Mouse (Mus musculus): Measurements from ENCODE around the gene Gm21976. TPM values are rescaled to one million over a fixed set of nuclear protein-coding genes. Genes with fewer than 3 reads are reported as not detected.

The Gm21976 gene
- polyA plus RNA-seq, 1 experiment from 2014 or later, result not detected

DNA sequence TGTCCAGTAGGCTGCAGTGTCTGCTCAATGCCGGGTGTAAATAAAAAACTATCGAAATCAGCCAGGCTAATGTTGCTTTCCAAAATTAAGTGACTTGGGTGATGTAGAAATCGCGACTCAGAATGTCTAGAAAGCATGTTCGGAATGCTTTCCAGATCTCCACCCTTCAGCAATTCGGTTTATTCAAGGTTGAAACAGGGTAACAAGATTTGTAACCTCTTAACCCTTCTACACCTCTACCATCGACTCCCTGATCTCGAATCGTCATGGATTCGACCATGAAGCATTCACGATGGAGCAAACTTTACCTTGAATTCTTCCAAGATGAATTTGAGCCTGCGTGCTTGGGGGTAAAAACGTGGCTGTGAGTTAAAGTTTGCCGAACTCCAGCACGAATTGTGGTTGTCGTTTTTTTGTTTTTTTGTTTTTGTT, 37.6 kb downstream of the Gm21976 start:
- H3K9me3 ChIP-seq (ENCODE audit: control insufficient read depth, low read length), result no peaks in the 10 kb centered on the region
- H3K27ac ChIP-seq (ENCODE audit: low read depth, low read length), result peak overlapping the region; percentile 84
- peak; percentile 15; the same call in 1 of the 2 replicates for ATAC-seq (replicated peaks; ENCODE audit: low FRiP score)
- DNase-seq (ENCODE audit: low spot score), result no peak
- peaks cover 6% of the 10 kb centered on the region; the same call in 1 of the 2 replicates for H3K36me3 ChIP-seq (ENCODE audit: control insufficient read depth, insufficient read depth, low read length)
- WGBS, result 3% methylated on average over 16 of the region's 16 CpGs
- peak overlapping the region; percentile 73 for H3K4me2 ChIP-seq (ENCODE audit: low read depth, low read length, severe bottlenecking)
- no peaks in the 10 kb centered on the region for H3K27me3 ChIP-seq (ENCODE audit: control insufficient read depth, insufficient read depth, low read length)
- peak overlapping the region; percentile 99 for H3K4me3 ChIP-seq (ENCODE audit: low read depth, low read length)
- peak overlapping the region; percentile 83 for H3K9ac ChIP-seq (ENCODE audit: low read length)
- H3K4me1 ChIP-seq (replicated peaks; ENCODE audit: control insufficient read depth, insufficient read depth, low read length), result peaks cover 10% of the 10 kb centered on the region; the same call in 1 of the 2 replicates

DNA sequence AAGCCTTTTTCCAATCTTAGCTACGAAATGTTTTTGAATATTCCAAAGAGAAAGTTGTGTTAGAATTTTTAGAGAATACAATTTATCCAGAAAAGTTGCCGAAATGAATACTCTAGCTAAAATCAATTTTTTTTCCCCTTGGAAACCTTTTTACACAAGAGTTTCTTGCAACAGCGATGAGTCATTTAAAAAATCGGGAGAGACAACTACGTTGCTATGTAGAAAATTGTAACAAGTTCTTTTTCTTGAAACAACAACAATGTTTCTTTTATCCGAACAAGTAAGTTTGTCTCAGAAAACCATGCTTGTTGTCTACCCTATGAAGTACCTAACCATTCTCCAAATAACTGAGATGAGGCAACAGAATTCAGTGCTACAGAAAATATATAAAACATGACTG, 38.2 kb downstream of the Gm21976 start:
- Histone ChIP-seq H3K27me3 (ENCODE audit: control insufficient read depth, insufficient read depth, low read length) (no peaks in the 10 kb centered on the region), H3K4me2 (ENCODE audit: low read depth, low read length, severe bottlenecking) (no peak overlapping the region; the same call in 1 of the 2 replicates), H3K4me1 (replicated peaks; ENCODE audit: control insufficient read depth, insufficient read depth, low read length) (peaks cover 10% of the 10 kb centered on the region; the same call in 1 of the 2 replicates), H3K9me3 (ENCODE audit: control insufficient read depth, low read length) (no peaks in the 10 kb centered on the region), H3K36me3 (ENCODE audit: control insufficient read depth, insufficient read depth, low read length) (peaks cover 4% of the 10 kb centered on the region; the same call in 1 of the 2 replicates), H3K27ac (ENCODE audit: low read depth, low read length) (no peak overlapping the region), H3K9ac (ENCODE audit: low read length) (no peak overlapping the region), H3K4me3 (ENCODE audit: low read depth, low read length) (no peak overlapping the region)
- DNase-seq (ENCODE audit: low spot score), result no peak
- 91% methylated on average over 6 of the region's 6 CpGs for WGBS
- no peak for ATAC-seq (replicated peaks; ENCODE audit: low FRiP score)

DNA sequence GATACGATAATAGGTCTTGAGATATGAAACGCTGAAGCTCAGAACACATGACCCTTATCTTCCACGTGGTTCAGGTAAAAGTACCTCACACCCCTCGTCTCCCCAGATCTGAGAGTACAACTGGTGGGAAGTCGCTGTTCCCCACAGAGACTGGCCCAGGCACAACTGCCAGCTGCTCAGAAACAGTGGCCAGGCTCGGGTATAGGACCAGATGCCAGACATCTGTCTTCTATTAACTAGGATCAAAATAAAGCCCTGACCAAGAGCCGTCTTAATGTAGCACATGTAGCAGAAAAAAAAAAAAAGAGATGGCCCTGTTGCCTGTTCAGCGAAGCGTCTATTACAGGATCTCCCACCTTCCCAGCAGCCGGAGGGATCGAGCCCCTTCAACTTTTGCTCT, 45.3 kb downstream of the Gm21976 start:
- no peaks in the 10 kb centered on the region for H3K9me3 ChIP-seq (ENCODE audit: control insufficient read depth, low read length)
- no peak for ATAC-seq (replicated peaks; ENCODE audit: low FRiP score)
- DNase-seq (ENCODE audit: low spot score), result no peak
- WGBS, result 78% methylated on average over 11 of the region's 11 CpGs
- no peaks in the 10 kb centered on the region for H3K27me3 ChIP-seq (ENCODE audit: control insufficient read depth, insufficient read depth, low read length)
- H3K9ac ChIP-seq (ENCODE audit: low read length), result no peak overlapping the region
- no peaks in the 10 kb centered on the region for H3K36me3 ChIP-seq (ENCODE audit: control insufficient read depth, insufficient read depth, low read length)
- H3K4me2 ChIP-seq (ENCODE audit: low read depth, low read length, severe bottlenecking), result no peak overlapping the region
- H3K27ac ChIP-seq (ENCODE audit: low read depth, low read length), result no peak overlapping the region
- no peak overlapping the region for H3K4me3 ChIP-seq (ENCODE audit: low read depth, low read length)
- H3K4me1 ChIP-seq (replicated peaks; ENCODE audit: control insufficient read depth, insufficient read depth, low read length), result no peaks in the 10 kb centered on the region

DNA sequence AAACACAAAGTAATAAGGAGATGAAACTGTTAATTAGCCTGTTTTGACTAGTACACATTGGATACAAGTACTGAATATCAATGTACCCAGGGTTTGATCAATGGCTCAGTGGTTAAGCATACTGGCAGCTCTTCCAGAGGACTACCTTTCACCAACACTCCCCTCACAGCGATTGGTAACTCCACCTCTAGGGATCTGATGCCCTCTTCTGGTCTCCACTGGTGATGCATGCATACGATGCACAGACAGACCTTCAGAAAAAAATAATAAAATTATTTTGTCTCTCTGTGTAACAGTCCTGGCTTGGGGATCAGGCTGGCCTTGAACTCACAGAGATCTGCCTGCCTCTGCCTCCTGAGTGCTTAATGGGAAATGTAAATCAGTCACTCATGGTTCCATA, 52.4 kb downstream of the Gm21976 start:
- Histone ChIP-seq H3K9me3 (ENCODE audit: control insufficient read depth, low read length) (no peaks in the 10 kb centered on the region), H3K4me3 (ENCODE audit: low read depth, low read length) (no peak overlapping the region), H3K36me3 (ENCODE audit: control insufficient read depth, insufficient read depth, low read length) (no peaks in the 10 kb centered on the region), H3K4me1 (replicated peaks; ENCODE audit: control insufficient read depth, insufficient read depth, low read length) (no peaks in the 10 kb centered on the region), H3K4me2 (ENCODE audit: low read depth, low read length, severe bottlenecking) (no peak overlapping the region), H3K27me3 (ENCODE audit: control insufficient read depth, insufficient read depth, low read length) (no peaks in the 10 kb centered on the region), H3K27ac (ENCODE audit: low read depth, low read length) (no peak overlapping the region), H3K9ac (ENCODE audit: low read length) (no peak overlapping the region)
- ATAC-seq (replicated peaks; ENCODE audit: low FRiP score), result no peak
- no peak for DNase-seq (ENCODE audit: low spot score)
- WGBS, result 36% methylated on average over 2 of the region's 2 CpGs

DNA sequence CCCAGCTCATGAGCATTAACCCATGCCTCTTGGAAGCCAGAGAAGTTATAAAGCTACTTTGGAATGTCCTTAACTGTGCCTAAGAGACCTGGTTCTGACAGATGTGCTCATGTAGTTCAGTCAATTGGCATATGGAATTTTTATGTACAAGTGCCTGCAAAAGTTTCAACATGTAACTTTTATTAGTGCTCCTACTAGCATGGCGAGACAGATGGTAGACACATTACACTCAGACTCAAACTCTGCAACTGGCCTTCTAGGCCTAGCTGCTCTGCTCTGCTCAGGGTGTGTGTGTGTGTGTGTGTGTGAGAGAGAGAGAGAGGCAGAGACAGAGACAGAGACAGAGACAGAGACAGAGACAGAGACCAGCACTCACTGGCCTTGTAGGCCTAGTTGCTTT, 56.5 kb downstream of the Gm21976 start:
- no peak overlapping the region for H3K4me2 ChIP-seq (ENCODE audit: low read depth, low read length, severe bottlenecking)
- WGBS, result 91% methylated on average over 1 of the region's 1 CpGs
- H3K9ac ChIP-seq (ENCODE audit: low read length), result no peak overlapping the region
- ATAC-seq (replicated peaks; ENCODE audit: low FRiP score) (no peak), DNase-seq (ENCODE audit: low spot score) (no peak)
- H3K36me3 ChIP-seq (ENCODE audit: control insufficient read depth, insufficient read depth, low read length), result no peaks in the 10 kb centered on the region
- no peaks in the 10 kb centered on the region for H3K27me3 ChIP-seq (ENCODE audit: control insufficient read depth, insufficient read depth, low read length)
- H3K9me3 ChIP-seq (ENCODE audit: control insufficient read depth, low read length), result no peaks in the 10 kb centered on the region
- H3K4me1 ChIP-seq (replicated peaks; ENCODE audit: control insufficient read depth, insufficient read depth, low read length), result no peaks in the 10 kb centered on the region
- no peak overlapping the region for H3K4me3 ChIP-seq (ENCODE audit: low read depth, low read length)
- no peak overlapping the region for H3K27ac ChIP-seq (ENCODE audit: low read depth, low read length)

DNA sequence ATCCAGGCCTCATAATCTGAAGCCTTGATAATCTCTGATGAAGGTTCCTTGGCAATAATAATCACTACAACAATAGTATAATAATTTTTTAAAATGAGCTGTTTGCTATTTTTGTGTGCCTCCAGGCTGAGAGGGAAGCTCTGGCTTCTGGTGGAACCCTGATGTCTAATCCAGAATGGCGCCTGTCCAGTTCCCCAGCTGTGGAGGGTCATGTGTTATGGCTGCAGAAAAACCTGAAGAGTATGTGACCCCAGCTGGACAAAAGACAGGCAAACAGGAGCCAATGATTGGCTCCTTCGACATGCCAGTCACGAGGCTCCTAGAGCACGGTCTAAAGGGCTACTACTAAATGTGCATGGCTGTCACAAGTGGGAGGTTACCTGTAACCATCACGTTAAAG, 60.8 kb downstream of the Gm21976 start:
- Histone ChIP-seq H3K4me1 (replicated peaks; ENCODE audit: control insufficient read depth, insufficient read depth, low read length) (no peaks in the 10 kb centered on the region), H3K4me2 (ENCODE audit: low read depth, low read length, severe bottlenecking) (no peak overlapping the region), H3K27ac (ENCODE audit: low read depth, low read length) (no peak overlapping the region), H3K9me3 (ENCODE audit: control insufficient read depth, low read length) (no peaks in the 10 kb centered on the region), H3K9ac (ENCODE audit: low read length) (no peak overlapping the region), H3K27me3 (ENCODE audit: control insufficient read depth, insufficient read depth, low read length) (no peaks in the 10 kb centered on the region), H3K36me3 (ENCODE audit: control insufficient read depth, insufficient read depth, low read length) (no peaks in the 10 kb centered on the region), H3K4me3 (ENCODE audit: low read depth, low read length) (no peak overlapping the region)
- no peak for DNase-seq (ENCODE audit: low spot score)
- WGBS, result 72% methylated on average over 5 of the region's 5 CpGs
- no peak for ATAC-seq (replicated peaks; ENCODE audit: low FRiP score)

DNA sequence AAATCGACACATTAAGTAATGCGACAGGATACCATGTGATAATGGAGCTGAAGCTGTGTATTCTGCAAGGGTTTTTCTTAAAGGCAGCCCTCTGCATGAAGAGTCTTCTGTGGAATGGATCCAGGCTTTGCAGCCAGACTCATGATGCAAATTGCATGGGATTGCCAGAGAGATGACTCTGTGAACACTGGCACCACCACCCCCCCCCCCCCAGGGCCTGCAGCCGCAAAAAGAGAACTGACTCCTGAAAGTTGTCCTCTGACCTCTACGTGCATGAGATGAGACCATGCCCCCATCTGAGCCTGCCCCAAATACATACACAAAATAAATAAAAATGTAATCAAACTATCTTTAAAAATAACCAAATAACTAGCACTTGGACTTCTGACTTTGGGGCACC, 69.8 kb downstream of the Gm21976 start:
- Histone ChIP-seq H3K4me2 (ENCODE audit: low read depth, low read length, severe bottlenecking) (no peak overlapping the region), H3K27me3 (ENCODE audit: control insufficient read depth, insufficient read depth, low read length) (peaks cover 43% of the 10 kb centered on the region), H3K36me3 (ENCODE audit: control insufficient read depth, insufficient read depth, low read length) (no peaks in the 10 kb centered on the region), H3K27ac (ENCODE audit: low read depth, low read length) (no peak overlapping the region), H3K9me3 (ENCODE audit: control insufficient read depth, low read length) (no peaks in the 10 kb centered on the region), H3K9ac (ENCODE audit: low read length) (no peak overlapping the region), H3K4me1 (replicated peaks; ENCODE audit: control insufficient read depth, insufficient read depth, low read length) (peaks cover 9% of the 10 kb centered on the region), H3K4me3 (ENCODE audit: low read depth, low read length) (no peak overlapping the region)
- ATAC-seq (replicated peaks; ENCODE audit: low FRiP score) (no peak), DNase-seq (ENCODE audit: low spot score) (no peak)
- 77% methylated on average over 4 of the region's 4 CpGs for WGBS

DNA sequence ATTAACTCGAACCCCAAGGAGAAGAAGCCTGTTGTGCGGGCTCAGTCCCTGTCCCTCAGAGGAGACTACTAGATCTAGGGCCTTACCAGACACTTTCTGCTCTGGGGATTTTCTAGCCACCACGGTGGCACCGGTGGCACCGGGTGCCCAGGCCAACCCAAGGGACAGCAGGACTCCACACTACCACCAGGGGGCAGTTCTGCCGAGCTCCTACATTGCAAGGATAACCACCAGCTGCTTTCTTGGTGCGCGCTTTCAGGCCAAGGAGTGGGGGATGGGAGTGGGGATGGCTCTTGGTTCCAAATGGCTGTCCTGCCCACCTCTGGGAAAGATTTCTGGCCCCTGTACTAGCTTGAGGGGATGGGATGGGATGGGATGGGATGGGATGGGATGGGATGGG, 71.8 kb downstream of the Gm21976 start:
- ATAC-seq (replicated peaks; ENCODE audit: low FRiP score) (no peak), DNase-seq (ENCODE audit: low spot score) (peak; percentile 76)
- Histone ChIP-seq H3K36me3 (ENCODE audit: control insufficient read depth, insufficient read depth, low read length) (no peaks in the 10 kb centered on the region), H3K9me3 (ENCODE audit: control insufficient read depth, low read length) (no peaks in the 10 kb centered on the region), H3K4me2 (ENCODE audit: low read depth, low read length, severe bottlenecking) (no peak overlapping the region), H3K9ac (ENCODE audit: low read length) (no peak overlapping the region), H3K27ac (ENCODE audit: low read depth, low read length) (no peak overlapping the region), H3K27me3 (ENCODE audit: control insufficient read depth, insufficient read depth, low read length) (peaks cover 59% of the 10 kb centered on the region), H3K4me3 (ENCODE audit: low read depth, low read length) (no peak overlapping the region), H3K4me1 (replicated peaks; ENCODE audit: control insufficient read depth, insufficient read depth, low read length) (peaks cover 16% of the 10 kb centered on the region)
- WGBS, result 4% methylated on average over 8 of the region's 8 CpGs

DNA sequence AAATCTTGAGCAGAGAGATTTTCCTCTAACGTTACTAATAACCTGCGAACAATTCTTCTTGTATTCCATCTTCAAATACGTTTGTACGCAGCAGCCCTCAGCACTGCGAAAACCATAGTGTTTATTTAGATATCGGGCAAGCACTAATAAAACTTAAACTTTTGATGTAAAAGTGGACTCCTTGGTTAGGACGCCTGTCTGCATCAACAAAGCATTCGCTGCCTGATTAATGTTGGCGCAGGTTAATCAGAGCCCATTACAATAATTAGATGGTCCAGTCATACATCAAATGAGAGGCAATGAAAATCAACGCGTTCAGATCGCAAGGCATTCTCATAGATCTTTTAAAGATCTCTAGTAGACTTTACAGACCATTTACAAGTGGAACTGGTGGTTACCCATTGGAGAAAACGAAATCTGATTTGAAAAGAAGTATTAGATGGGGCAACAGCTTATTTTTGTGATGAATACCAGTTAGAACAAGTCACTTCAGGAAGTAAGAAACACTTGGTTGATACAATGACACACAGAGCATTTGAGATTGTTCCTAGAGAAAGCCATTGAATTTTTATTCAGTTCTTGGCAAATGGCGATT, 72.8 kb downstream of the Gm21976 start:
- H3K9ac ChIP-seq (ENCODE audit: low read length), result no peak overlapping the region
- no peaks in the 10 kb centered on the region for H3K9me3 ChIP-seq (ENCODE audit: control insufficient read depth, low read length)
- H3K27ac ChIP-seq (ENCODE audit: low read depth, low read length), result no peak overlapping the region
- 9% methylated on average over 14 of the region's 14 CpGs for WGBS
- ATAC-seq (replicated peaks; ENCODE audit: low FRiP score) (no peak), DNase-seq (ENCODE audit: low spot score) (no peak)
- peaks cover 62% of the 10 kb centered on the region for H3K27me3 ChIP-seq (ENCODE audit: control insufficient read depth, insufficient read depth, low read length)
- no peak overlapping the region for H3K4me2 ChIP-seq (ENCODE audit: low read depth, low read length, severe bottlenecking)
- H3K4me3 ChIP-seq (ENCODE audit: low read depth, low read length), result no peak overlapping the region
- no peaks in the 10 kb centered on the region for H3K36me3 ChIP-seq (ENCODE audit: control insufficient read depth, insufficient read depth, low read length)
- peaks cover 16% of the 10 kb centered on the region for H3K4me1 ChIP-seq (replicated peaks; ENCODE audit: control insufficient read depth, insufficient read depth, low read length)

Data from forebrain, embryonic 11.5 days (tissue).